Mouse (Mus musculus) kidney, postnatal 10 days (tissue): ENCODE data around the gene Entr1.

Source experiments
- DNase-seq: peaks from one replicate; pipeline ENCODE4 v3.0.0; 2021; ENCODE audit warnings: mixed read lengths

The Entr1 gene

GRCm38 (mm10) chr2:26389154-26389690 is at the start of gene Entr1, which contains the start of gene Pmpca:
Entr1 (minus strand) TSS chr2:26389316.
Pmpca (plus strand) TSS chr2:26389339.
- peak; percentile 94 for DNase-seq

DNA sequence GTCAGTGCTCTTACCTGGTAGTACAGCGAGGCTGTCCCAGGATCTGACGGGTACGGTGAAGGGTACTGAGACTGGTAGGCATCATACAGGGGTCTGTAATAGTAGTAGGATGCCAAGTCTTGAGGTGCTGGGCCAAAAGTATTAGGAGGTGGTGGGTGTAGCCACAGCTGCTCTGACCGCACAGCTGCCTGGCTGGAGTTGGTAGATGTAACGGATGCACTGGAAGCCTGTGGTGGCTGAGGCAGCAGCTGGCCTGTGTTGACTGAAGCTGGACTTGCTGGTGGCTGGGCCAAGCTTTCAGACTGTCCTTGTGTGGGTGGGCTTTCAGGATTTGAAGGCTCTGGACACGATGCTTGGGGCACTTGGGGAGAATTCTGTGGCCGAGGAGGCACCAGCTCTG is 49.3 kb upstream of the Entr1 start:
- DNase-seq: no peak

GRCm38 (mm10) chr2:26437221-26437620 is 48.1 kb upstream of the Entr1 start:
- no peak for DNase-seq

- DNase-seq: peak; percentile 42
These were observed 45.9 kb upstream of the Entr1 start for GRCm38 (mm10) chr2:26434791-26435572.

DNA sequence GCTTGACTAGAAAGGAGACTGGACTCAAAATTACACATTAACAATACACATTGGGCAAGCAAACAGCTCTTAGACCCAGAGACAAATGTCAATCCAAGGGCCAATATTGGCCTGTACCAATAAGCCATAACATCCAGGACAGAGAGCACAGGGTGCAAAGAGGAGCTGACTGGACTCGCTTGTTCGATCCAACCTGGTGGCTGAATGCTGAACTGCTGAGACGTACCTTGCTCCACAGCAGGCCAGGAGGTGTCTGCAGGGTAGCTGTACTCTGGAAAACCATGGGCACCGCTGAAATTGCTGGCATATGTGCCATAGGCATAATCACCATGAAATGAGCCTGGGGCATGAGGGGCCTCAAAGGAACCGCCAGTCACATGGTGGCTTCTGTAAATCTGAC is 40.7 kb upstream of the Entr1 start:
- DNase-seq: no peak

DNA sequence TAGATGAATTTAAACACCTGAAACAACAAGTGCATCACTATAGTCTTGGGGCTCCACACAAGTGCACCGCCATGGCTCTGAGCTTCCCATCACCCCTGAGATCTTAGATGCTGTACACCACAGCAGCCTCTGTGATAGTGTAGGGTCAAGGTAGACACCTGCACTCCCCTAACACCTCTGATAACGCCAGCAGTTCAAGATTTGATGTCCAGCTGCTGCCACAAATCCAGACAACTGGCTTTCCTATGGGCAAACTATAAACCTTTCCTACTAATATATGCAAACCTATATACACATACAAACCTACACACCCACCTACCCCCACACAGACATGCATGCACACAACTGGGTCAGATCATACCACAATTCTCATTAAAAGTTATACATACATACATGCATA is 35.4 kb upstream of the Entr1 start:
- no peak for DNase-seq

- no peak for DNase-seq
These were observed 34.0 kb upstream of the Entr1 start for GRCm38 (mm10) chr2:26423086-26423485.

GRCm38 (mm10) chr2:26421969-26422368 is 32.9 kb upstream of the Entr1 start:
- no peak for DNase-seq

DNA sequence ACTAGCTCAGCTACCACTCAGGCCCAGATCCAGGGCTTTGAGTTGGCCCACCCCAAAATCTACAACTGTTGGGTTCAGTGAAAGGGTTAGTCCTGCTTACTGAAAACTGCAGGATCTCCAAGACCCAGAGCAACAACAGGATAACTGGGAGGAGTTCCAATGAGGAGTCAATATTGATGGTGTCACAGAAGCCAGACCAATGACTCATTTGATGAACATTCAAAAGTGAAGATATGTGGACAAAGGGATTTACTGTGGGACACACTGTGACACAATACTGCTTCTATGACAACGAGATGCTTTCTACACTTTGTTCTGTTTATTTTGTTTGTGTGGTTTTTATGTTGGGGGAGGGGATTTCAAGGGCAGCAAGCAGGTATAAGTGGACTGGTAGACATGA is 29.0 kb upstream of the Entr1 start:
- no peak for DNase-seq

DNA sequence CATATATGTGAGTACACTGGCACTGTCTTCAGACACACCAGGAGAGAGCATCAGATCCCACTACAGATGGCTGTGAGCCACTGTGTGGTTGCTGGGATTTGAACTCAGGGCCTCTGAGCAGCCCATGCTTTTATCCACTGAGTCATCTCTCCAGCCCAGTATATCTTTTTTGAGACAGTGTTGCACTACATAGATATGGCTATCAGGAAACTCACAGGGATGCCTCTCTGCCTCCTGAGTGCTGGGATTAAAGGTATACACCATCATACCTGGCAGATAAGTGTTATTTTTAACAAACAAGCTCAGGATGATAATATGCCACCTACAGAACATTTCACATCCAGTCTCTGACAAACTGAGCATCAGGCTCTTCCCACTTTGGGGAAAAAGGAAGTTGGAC is 27.9 kb upstream of the Entr1 start:
- DNase-seq: no peak

DNA sequence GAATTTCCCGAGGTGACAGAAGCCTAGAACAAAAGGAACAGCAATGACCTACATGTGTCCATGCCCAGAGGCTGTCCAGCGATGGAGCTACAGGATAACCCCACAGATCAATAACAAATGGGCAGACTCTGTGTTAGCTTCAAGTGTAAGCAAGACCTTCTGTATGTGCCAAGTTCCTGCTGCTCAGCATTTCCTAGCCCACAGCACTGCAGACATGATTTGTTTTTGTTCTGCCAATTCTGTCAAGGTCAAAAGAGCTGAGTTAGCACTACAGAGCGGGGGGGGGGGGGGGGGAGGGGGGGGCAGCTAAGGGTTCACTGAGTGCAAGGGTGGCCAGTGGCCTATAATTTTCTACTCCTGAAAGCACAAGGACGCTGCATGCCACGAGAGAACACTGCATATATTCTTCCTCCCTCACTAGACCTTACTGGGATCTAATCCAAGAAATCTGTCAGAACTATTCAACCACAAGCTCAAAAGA is 21.9 kb upstream of the Entr1 start:
- no peak for DNase-seq

- DNase-seq: no peak
These were observed 21.0 kb upstream of the Entr1 start for GRCm38 (mm10) chr2:26410091-26410490.

- no peak for DNase-seq
These were observed 20.2 kb upstream of the Entr1 start for GRCm38 (mm10) chr2:26409362-26409761.

DNA sequence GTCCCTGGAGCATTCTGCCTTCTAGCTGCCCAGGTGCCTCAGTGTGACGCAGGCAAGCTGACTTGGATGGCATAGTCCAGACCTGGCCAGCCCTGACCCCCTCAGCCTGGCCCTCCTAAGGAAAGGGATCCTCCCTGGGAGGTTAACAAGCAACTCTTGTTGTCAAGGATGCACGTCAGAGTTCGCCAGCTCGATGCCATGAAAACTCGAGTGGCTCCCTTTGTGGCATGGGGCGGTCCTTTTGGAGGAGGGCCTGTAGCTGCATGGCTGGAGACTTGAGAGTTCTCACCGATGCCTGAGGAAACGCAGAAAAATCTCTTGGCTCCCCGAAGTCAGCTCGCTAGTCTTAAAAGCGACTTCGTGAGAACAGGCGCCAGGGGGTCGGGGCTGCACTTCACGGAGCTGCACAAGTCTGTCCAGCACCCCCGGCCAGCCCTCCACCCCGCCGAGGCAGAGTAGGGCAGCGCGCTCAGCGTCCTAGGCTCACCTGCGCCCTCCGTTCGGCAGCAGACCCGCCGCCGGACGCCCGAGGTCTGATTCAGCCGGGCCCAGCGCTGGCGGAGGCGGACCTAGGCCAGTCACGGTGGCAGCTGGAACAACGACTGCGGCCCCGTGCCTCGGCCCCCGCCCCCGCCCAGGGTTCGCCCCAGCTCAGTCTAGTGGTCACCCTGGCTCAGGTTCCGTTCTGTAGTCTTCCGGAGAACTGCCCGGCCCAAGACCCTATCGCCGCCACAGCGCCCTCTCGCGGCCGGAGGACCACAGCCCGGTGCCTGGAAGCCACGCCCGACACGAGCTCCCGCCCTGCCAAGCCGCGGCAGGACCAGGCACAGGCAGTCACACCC is 19.6 kb upstream of the Entr1 start, which contains the start of gene Inpp5e:
TSS of gene Inpp5e (minus strand) at position 689 of the 842 bp plus-strand sequence.
- DNase-seq: peak; percentile 99

GRCm38 (mm10) chr2:26403306-26403705 is 14.2 kb upstream of the Entr1 start:
- peak; percentile 42 for DNase-seq

DNA sequence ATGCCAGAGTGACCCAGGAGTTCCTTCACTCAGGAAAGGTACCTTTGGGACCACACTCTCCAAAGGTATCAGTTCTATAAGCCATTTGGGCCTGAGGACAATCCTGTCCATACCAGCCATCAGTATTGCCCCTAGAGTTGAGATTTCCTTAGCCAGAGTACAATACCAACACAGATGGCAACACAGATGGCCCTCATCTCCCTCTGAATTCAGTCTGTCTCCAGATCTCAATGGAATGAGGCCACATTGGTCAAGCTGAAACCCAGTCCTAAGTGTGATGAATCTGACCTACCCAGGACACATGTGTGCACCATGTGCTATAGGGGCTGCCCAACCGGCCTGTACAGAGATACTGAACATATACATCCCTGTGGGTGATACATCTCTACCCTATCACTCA is 13.1 kb upstream of the Entr1 start:
- no peak for DNase-seq

DNA sequence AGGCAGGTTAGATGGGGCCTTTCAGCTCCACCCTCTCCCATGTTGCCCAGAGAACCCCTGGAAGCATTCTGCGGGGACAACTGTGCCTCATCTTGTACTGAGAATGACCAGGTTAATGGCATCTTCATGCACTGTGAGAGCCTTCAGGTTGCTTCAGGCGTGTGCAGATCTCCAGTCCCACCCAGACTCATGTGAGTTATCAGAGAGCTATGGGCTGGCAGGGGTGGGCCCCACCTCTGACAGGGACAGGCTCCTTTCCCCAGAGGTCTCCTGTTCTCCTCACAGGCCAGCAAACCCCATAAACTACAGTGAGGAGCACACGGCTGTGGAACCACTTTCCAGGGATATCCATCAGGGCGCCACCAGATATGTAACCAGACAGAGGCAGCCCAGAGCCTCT is 11.9 kb upstream of the Entr1 start:
- no peak for DNase-seq

- DNase-seq: no peak
These were observed 11.2 kb upstream of the Entr1 start for GRCm38 (mm10) chr2:26400296-26400695.

DNA sequence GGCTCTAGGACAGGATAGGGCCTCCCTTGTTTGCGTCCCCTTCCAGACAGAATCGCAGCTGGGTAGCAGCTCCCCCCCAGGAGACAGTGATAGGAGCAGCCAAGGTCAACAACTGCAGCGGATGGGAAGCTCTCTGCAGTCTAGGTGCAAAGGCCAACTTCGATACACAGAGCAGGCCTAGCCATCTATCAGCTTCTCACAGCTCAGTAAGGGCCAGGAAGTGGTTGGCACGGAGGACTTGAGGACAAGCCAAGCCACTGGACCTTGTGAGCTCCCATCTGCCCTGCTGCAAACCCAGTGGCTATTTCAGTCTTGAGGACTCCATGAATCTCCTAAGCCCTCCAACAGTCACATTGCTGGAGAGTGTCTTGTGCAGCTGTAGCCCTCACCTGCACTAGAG is 10.5 kb upstream of the Entr1 start:
- DNase-seq: no peak

DNA sequence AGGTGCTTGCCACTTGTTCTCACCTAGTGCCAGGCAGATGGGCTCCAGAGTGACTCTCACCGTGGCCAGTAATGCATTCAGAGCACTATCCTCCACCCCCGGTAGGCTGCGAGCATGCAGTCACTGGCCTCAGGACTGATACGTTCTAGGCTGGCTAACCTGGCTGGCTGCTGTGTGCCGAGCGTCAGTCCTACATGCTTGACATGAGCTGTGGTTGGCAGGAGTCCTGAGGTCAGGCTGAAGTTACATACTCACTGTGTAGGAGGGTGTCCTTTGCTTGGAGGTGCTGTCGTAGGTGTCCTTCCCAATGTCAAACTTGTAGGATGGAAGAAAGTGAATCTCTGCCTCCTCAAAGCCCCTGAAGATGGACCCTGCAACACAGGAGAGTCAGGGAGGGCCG is 9.9 kb upstream of the Entr1 start:
- DNase-seq: no peak

DNA sequence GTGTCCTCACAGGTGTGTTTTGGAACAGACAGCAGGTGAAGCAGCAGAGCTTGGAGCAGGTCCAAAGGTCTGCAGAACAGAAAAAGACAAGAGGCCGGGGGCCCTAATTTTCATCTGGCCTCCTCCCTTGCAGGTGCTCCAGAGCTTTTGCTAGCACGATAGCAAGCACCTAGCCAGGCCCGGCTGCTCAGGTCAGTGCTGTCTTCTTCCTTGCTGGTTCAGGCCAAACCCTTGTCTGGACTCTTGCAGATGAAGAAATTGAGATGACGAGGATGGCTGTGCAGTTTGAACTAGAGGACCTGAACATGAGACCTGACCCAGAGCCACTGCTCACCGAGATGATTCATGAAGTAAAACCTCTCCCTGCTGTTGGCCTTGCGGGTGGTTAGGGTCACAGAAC is 2.5 kb upstream of the Entr1 start:
- DNase-seq: no peak

GRCm38 (mm10) chr2:26390954-26391353 is 1.8 kb upstream of the Entr1 start:
- no peak for DNase-seq

DNA sequence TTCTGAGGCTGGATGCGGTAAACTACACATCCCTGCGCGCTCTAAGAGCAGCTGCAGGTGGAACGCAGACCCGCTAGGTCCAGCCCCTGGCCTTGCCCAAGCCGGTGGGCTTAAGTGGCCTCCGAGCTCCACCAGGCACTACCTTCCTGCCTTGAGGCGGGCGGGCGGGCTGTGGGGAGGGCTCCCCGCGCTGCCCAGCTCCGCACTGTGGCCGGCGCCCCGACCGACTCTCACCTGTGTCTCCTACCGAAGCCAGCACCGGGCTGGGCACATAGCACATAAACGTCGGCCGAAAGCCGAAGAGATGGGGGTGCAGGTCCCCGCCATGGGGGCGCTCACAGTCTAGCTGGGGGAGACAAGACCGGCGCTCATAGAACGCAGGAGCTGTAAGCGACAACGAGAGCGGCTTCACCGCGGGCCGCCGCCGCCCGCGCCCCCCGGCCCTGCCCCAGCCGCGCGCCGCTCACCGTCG is 398 bp downstream of the Entr1 start:
- peak; percentile 50 for DNase-seq
